Mouse (Mus musculus): ENCODE measurements at regions not wholly inside any gene's neighbourhood (a gene's known extent, or its start where the extent isn't known, plus 50 kb on each side); places are given as distances from the start of the nearest gene placed in this dataset.
A peak's percentile ranks its signal among the peaks of the same experiment; 100 is the strongest.

GRCm38 (mm10) chr9:89532435-89532834 is 90.5 kb downstream of the Minar1 start:
- Histone ChIP-seq H3K4me3 (ENCODE audit: low read depth, low read length) (no peak overlapping the region), H3K9ac (ENCODE audit: low read length) (no peak overlapping the region), H3K27ac (ENCODE audit: low read depth, low read length) (no peak overlapping the region), H3K27me3 (replicated peaks; ENCODE audit: control insufficient read depth, insufficient read depth, low read length) (no peaks in the 10 kb centered on the region), H3K36me3 (ENCODE audit: control insufficient read depth, insufficient read depth, low read length) (no peaks in the 10 kb centered on the region), H3K4me2 (ENCODE audit: low read length) (no peak overlapping the region), H3K4me1 (ENCODE audit: control insufficient read depth, insufficient read depth, low read length) (no peaks in the 10 kb centered on the region), H3K9me3 (replicated peaks; ENCODE audit: control insufficient read depth, low read length) (no peaks in the 10 kb centered on the region)
- DNase-seq (ENCODE audit: low spot score) (no peak), ATAC-seq (no peak)
- 74% methylated on average over 2 of the region's 2 CpGs for WGBS

- H3K4me2 ChIP-seq (ENCODE audit: low read length): no peak overlapping the region
- H3K36me3 ChIP-seq (ENCODE audit: control insufficient read depth, insufficient read depth, low read length): no peaks in the 10 kb centered on the region
- ATAC-seq (no peak), DNase-seq (ENCODE audit: low spot score) (no peak)
- no peak overlapping the region for H3K27ac ChIP-seq (ENCODE audit: low read depth, low read length)
- H3K27me3 ChIP-seq (replicated peaks; ENCODE audit: control insufficient read depth, insufficient read depth, low read length): no peaks in the 10 kb centered on the region
- no peaks in the 10 kb centered on the region for H3K4me1 ChIP-seq (ENCODE audit: control insufficient read depth, insufficient read depth, low read length)
- no peak overlapping the region for H3K4me3 ChIP-seq (ENCODE audit: low read depth, low read length)
- no peak overlapping the region for H3K9ac ChIP-seq (ENCODE audit: low read length)
- H3K9me3 ChIP-seq (replicated peaks; ENCODE audit: control insufficient read depth, low read length): no peaks in the 10 kb centered on the region
- 89% methylated on average over 1 of the region's 1 CpGs for WGBS
Observed at GRCm38 (mm10) chr9:89524137-89524536, 98.8 kb downstream of the Minar1 start.

- ATAC-seq: no peak
- Histone ChIP-seq H3K27me3 (replicated peaks; ENCODE audit: control insufficient read depth, insufficient read depth, low read length) (no peaks in the 10 kb centered on the region), H3K4me2 (ENCODE audit: low read length) (no peak overlapping the region), H3K36me3 (ENCODE audit: control insufficient read depth, insufficient read depth, low read length) (no peaks in the 10 kb centered on the region), H3K4me1 (ENCODE audit: control insufficient read depth, insufficient read depth, low read length) (no peaks in the 10 kb centered on the region), H3K9ac (ENCODE audit: low read length) (no peak overlapping the region), H3K9me3 (replicated peaks; ENCODE audit: control insufficient read depth, low read length) (no peaks in the 10 kb centered on the region), H3K4me3 (ENCODE audit: low read depth, low read length) (no peak overlapping the region), H3K27ac (ENCODE audit: low read depth, low read length) (no peak overlapping the region)
- no peak for DNase-seq (ENCODE audit: low spot score)
- 69% methylated on average over 3 of the region's 3 CpGs for WGBS
Observed at GRCm38 (mm10) chr9:89523705-89524104, 99.2 kb downstream of the Minar1 start.

- Histone ChIP-seq H3K9me3 (replicated peaks; ENCODE audit: control insufficient read depth, low read length) (no peaks in the 10 kb centered on the region), H3K4me2 (ENCODE audit: low read length) (no peak overlapping the region), H3K4me3 (ENCODE audit: low read depth, low read length) (no peak overlapping the region), H3K36me3 (ENCODE audit: control insufficient read depth, insufficient read depth, low read length) (no peaks in the 10 kb centered on the region), H3K4me1 (ENCODE audit: control insufficient read depth, insufficient read depth, low read length) (no peaks in the 10 kb centered on the region), H3K27me3 (replicated peaks; ENCODE audit: control insufficient read depth, insufficient read depth, low read length) (no peaks in the 10 kb centered on the region), H3K9ac (ENCODE audit: low read length) (no peak overlapping the region), H3K27ac (ENCODE audit: low read depth, low read length) (no peak overlapping the region)
- 97% methylated on average over 6 of the region's 6 CpGs for WGBS
- ATAC-seq (no peak), DNase-seq (ENCODE audit: low spot score) (no peak)
Observed at GRCm38 (mm10) chr9:89508407-89509101, 114.4 kb downstream of the Minar1 start.

GRCm38 (mm10) chr9:89502083-89502482 is 120.8 kb downstream of the Minar1 start:
- DNase-seq (ENCODE audit: low spot score) (no peak), ATAC-seq (no peak)
- Histone ChIP-seq H3K9me3 (replicated peaks; ENCODE audit: control insufficient read depth, low read length) (no peaks in the 10 kb centered on the region), H3K27me3 (replicated peaks; ENCODE audit: control insufficient read depth, insufficient read depth, low read length) (no peaks in the 10 kb centered on the region), H3K36me3 (ENCODE audit: control insufficient read depth, insufficient read depth, low read length) (no peaks in the 10 kb centered on the region), H3K4me2 (ENCODE audit: low read length) (no peak overlapping the region), H3K9ac (ENCODE audit: low read length) (no peak overlapping the region), H3K4me1 (ENCODE audit: control insufficient read depth, insufficient read depth, low read length) (no peaks in the 10 kb centered on the region), H3K4me3 (ENCODE audit: low read depth, low read length) (no peak overlapping the region), H3K27ac (ENCODE audit: low read depth, low read length) (no peak overlapping the region)
- WGBS: 91% methylated on average over 2 of the region's 2 CpGs

GRCm38 (mm10) chr9:89497399-89497749 is 125.6 kb downstream of the Minar1 start:
- Histone ChIP-seq H3K27me3 (replicated peaks; ENCODE audit: control insufficient read depth, insufficient read depth, low read length) (no peaks in the 10 kb centered on the region), H3K4me3 (ENCODE audit: low read depth, low read length) (no peak overlapping the region), H3K36me3 (ENCODE audit: control insufficient read depth, insufficient read depth, low read length) (no peaks in the 10 kb centered on the region), H3K4me2 (ENCODE audit: low read length) (no peak overlapping the region), H3K9me3 (replicated peaks; ENCODE audit: control insufficient read depth, low read length) (no peaks in the 10 kb centered on the region), H3K27ac (ENCODE audit: low read depth, low read length) (no peak overlapping the region), H3K9ac (ENCODE audit: low read length) (no peak overlapping the region), H3K4me1 (ENCODE audit: control insufficient read depth, insufficient read depth, low read length) (0 out of 2 replicates have a peak, but pooled peaks cover 2% of the 10 kb centered on the region)
- DNase-seq (ENCODE audit: low spot score): no peak
- WGBS: 5% methylated on average over 7 of the region's 7 CpGs
- ATAC-seq: peak; percentile 81

- H3K27me3 ChIP-seq (replicated peaks; ENCODE audit: control insufficient read depth, insufficient read depth, low read length): no peaks in the 10 kb centered on the region
- 0 out of 2 replicates have a peak overlapping the region, but pooled peaks have one; percentile 27 for H3K27ac ChIP-seq (ENCODE audit: low read depth, low read length)
- peak; percentile 68 for ATAC-seq
- H3K4me3 ChIP-seq (ENCODE audit: low read depth, low read length): no peak overlapping the region
- WGBS: 53% methylated on average over 14 of the region's 14 CpGs
- H3K9ac ChIP-seq (ENCODE audit: low read length): no peak overlapping the region
- H3K4me2 ChIP-seq (ENCODE audit: low read length): no peak overlapping the region
- H3K36me3 ChIP-seq (ENCODE audit: control insufficient read depth, insufficient read depth, low read length): no peaks in the 10 kb centered on the region
- DNase-seq (ENCODE audit: low spot score): peak; percentile 49
- H3K9me3 ChIP-seq (replicated peaks; ENCODE audit: control insufficient read depth, low read length): no peaks in the 10 kb centered on the region
- H3K4me1 ChIP-seq (ENCODE audit: control insufficient read depth, insufficient read depth, low read length): 0 out of 2 replicates have a peak, but pooled peaks cover 2% of the 10 kb centered on the region
Observed at GRCm38 (mm10) chr9:89496729-89497398, 126.1 kb downstream of the Minar1 start.

GRCm38 (mm10) chr9:89487601-89488000 is 135.3 kb downstream of the Minar1 start:
- 82% methylated on average over 4 of the region's 4 CpGs for WGBS
- Histone ChIP-seq H3K4me2 (ENCODE audit: low read length) (no peak overlapping the region), H3K27ac (ENCODE audit: low read depth, low read length) (no peak overlapping the region), H3K4me3 (ENCODE audit: low read depth, low read length) (no peak overlapping the region), H3K4me1 (ENCODE audit: control insufficient read depth, insufficient read depth, low read length) (no peaks in the 10 kb centered on the region), H3K9ac (ENCODE audit: low read length) (no peak overlapping the region), H3K36me3 (ENCODE audit: control insufficient read depth, insufficient read depth, low read length) (no peaks in the 10 kb centered on the region), H3K27me3 (replicated peaks; ENCODE audit: control insufficient read depth, insufficient read depth, low read length) (no peaks in the 10 kb centered on the region), H3K9me3 (replicated peaks; ENCODE audit: control insufficient read depth, low read length) (no peaks in the 10 kb centered on the region)
- no peak for DNase-seq (ENCODE audit: low spot score)
- no peak for ATAC-seq

- H3K27ac ChIP-seq (ENCODE audit: low read depth, low read length): no peak overlapping the region
- 80% methylated on average over 3 of the region's 3 CpGs for WGBS
- DNase-seq (ENCODE audit: low spot score): no peak
- no peak overlapping the region for H3K4me3 ChIP-seq (ENCODE audit: low read depth, low read length)
- no peak for ATAC-seq
- H3K27me3 ChIP-seq (replicated peaks; ENCODE audit: control insufficient read depth, insufficient read depth, low read length): no peaks in the 10 kb centered on the region
- H3K4me2 ChIP-seq (ENCODE audit: low read length): no peak overlapping the region
- no peaks in the 10 kb centered on the region for H3K9me3 ChIP-seq (replicated peaks; ENCODE audit: control insufficient read depth, low read length)
- no peak overlapping the region for H3K9ac ChIP-seq (ENCODE audit: low read length)
- no peaks in the 10 kb centered on the region for H3K36me3 ChIP-seq (ENCODE audit: control insufficient read depth, insufficient read depth, low read length)
- no peaks in the 10 kb centered on the region for H3K4me1 ChIP-seq (ENCODE audit: control insufficient read depth, insufficient read depth, low read length)
Observed at GRCm38 (mm10) chr9:89479406-89479805, 143.5 kb downstream of the Minar1 start.

Measured in forebrain, embryonic 14.5 days (tissue).